Mouse (Mus musculus) lung, embryonic 15.5 days (tissue): ENCODE results near the gene Olfr1167. TPM values are rescaled to one million over a fixed set of nuclear protein-coding genes. Genes with fewer than 3 reads are reported as not detected.
"Not testable (repeated sequence)": the region's sequence is repeated elsewhere in the genome, so short reads cannot be mapped to it uniquely, and the experiment has no call there.

Source experiments
- ATAC-seq: fragments of 200-750 bp; cut with Nextera tagmentation; 2 replicates; pipeline ENCODE4 v1.8.0; 2017; ENCODE audit warnings: moderate number of reproducible peaks, borderline replicate concordance; ENCODE audit not compliant: low FRiP score, low TSS enrichment; ENCODE audit errors: extremely low read depth
- H3K27ac ChIP-seq: fragments of 300-500 bp; sonication (generic); 2 replicates; pipeline ENCODE4 v1.5.1; 2015; ENCODE audit warnings: moderate library complexity, mild to moderate bottlenecking, inconsistent platforms
- H3K27me3 ChIP-seq: fragments of 300-500 bp; sonication (generic); 2 replicates; pipeline ENCODE4 v1.6.1; 2015; ENCODE audit warnings: inconsistent platforms
- H3K36me3 ChIP-seq: fragments of 300-500 bp; sonication (generic); 2 replicates; pipeline ENCODE4 v1.6.1; 2015; ENCODE audit warnings: inconsistent platforms
- H3K4me1 ChIP-seq: fragments of 300-500 bp; sonication (generic); 2 replicates; pipeline ENCODE4 v1.6.1; 2015; ENCODE audit warnings: inconsistent platforms
- H3K4me2 ChIP-seq: fragments of 300-500 bp; sonication (generic); 2 replicates; pipeline ENCODE4 v1.6.1; 2015; ENCODE audit warnings: inconsistent platforms, mild to moderate bottlenecking, moderate library complexity
- H3K4me3 ChIP-seq: fragments of 300-500 bp; sonication (generic); 2 replicates; pipeline ENCODE4 v1.5.1; 2015; ENCODE audit warnings: mild to moderate bottlenecking, inconsistent platforms
- H3K9ac ChIP-seq: fragments of 300-500 bp; sonication (generic); 2 replicates; pipeline ENCODE4 v1.6.1; 2015; ENCODE audit warnings: inconsistent platforms
- H3K9me3 ChIP-seq: fragments of 300-500 bp; sonication (generic); 2 replicates; pipeline ENCODE4 v1.6.1; 2016; ENCODE audit warnings: inconsistent platforms
- WGBS: fragments of 180-500 bp; shearing (Covaris S2); methylation state at CpG from one replicate; pipeline ENCODE4 v1.1.7; 2015; 5-methylcytosine and 5-hydroxymethylcytosine counted together
- polyA plus RNA-seq: library from polyadenylated mRNA; unstranded; fragments of >200 nt; fragmentation: Nextera tagmentation; extraction: Ambion mirVana; gene quantifications from 2 replicates; pipeline ENCODE4 v1.2.1, GENCODE M21; 2015

Olfr1167 gene
- not detected in 2 replicates for polyA plus RNA-seq

DNA sequence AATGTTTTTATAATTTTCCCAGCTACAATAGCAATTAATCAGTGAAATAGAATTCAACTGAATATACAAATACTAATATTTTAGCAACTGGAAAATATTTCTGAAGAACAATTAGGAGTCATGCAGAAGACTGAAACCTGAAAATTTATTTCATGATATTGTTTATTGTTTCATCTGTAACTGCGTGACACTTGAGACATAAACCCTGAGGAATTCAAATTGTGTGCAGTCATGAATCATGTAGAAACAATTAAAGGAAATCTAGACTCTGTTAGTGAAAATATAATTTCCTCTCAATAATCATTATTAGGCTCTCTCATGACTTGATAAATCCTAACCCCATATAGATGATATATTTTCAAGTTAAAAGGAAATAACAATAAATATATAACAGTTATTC, at the start of gene Olfr1167:
Gene Olfr1167, minus strand, starts transcription at position 101 of the 400 bp plus-strand sequence.
- 60% methylated on average over 1 of the region's 1 CpGs for WGBS
- not testable (repeated sequence) for ATAC-seq, H3K27me3 ChIP-seq, H3K4me1 ChIP-seq, H3K4me3 ChIP-seq, H3K4me2 ChIP-seq, H3K27ac ChIP-seq, H3K9ac ChIP-seq, H3K9me3 ChIP-seq, H3K36me3 ChIP-seq

DNA sequence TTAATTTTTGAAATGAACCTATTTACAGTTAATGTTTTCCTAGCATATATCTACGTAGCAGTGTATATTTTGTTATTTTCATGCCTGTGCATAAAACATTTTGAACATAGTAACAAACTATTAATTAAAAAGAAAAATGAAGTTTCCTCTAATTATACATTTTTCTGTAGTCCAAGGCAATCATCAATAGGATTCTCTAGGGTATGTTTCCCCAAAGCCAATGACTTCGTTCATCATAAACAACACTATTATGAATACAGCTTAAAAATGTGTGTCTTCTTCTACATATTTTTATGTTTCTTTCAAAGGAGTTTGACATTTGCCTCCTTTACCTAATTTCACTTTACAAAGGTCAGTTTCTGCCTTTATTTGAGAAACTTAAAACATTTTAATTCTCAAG, 26.6 kb upstream of the Olfr1167 start, which contains the start of gene Olfr1168:
Gene Olfr1168, plus strand, starts transcription at position 301 of the 400 bp plus-strand sequence.
- H3K36me3 ChIP-seq, result no peaks in the 10 kb centered on the region
- no peak within 1 kb of the TSS for H3K4me3 ChIP-seq
- no peaks in the 10 kb centered on the region for H3K27me3 ChIP-seq
- no peaks in the 10 kb centered on the region for H3K9me3 ChIP-seq
- no peak within 1 kb of the TSS for H3K27ac ChIP-seq
- ATAC-seq, result no peak
- no peak within 1 kb of the TSS for H3K4me2 ChIP-seq
- WGBS, result 85% methylated on average over 2 of the region's 2 CpGs
- no peaks in the 10 kb centered on the region for H3K4me1 ChIP-seq
- H3K9ac ChIP-seq, result no peak within 1 kb of the TSS

DNA sequence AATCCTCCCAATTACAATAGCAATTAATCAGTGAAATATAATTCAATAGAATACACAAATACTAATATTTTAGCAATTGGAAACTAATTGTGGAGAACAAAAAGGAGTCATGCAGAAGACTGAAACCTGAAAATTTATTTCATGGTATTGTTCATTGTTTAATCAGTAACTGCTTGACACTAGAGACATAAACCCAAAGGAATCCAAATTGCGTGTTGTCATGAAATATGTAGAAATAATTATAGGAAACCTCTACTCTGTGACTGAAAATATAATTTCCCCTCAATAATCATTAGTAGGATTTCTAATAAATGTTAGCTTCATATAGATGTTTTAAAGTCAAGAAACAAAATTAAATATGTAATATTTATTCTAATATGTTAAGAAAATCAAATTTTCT, 26.8 kb downstream of the Olfr1167 start, which contains the start of gene Olfr1166:
Gene Olfr1166, minus strand, starts transcription at position 101 of the 400 bp plus-strand sequence.
- Histone ChIP-seq H3K36me3 (no peaks in the 10 kb centered on the region), H3K9me3 (no peaks in the 10 kb centered on the region), H3K4me1 (no peaks in the 10 kb centered on the region), H3K9ac (no peak within 1 kb of the TSS), H3K4me2 (no peak within 1 kb of the TSS), H3K27me3 (no peaks in the 10 kb centered on the region), H3K4me3 (no peak within 1 kb of the TSS), H3K27ac (no peak within 1 kb of the TSS)
- ATAC-seq, result no peak
- WGBS, result 92% methylated on average over 1 of the region's 1 CpGs

Other genes starting within 250 kb of the Olfr1167 start
- gene Olfr1155, start 210.1 kb downstream of the Olfr1167 start, polyA plus RNA-seq, result not detected in 2 replicates
- not detected in 2 replicates for gene Olfr1156, start 202.1 kb downstream of the Olfr1167 start, polyA plus RNA-seq
- gene Olfr1157, start 186.9 kb downstream of the Olfr1167 start, polyA plus RNA-seq, result not detected in 2 replicates
- not detected in 2 replicates for gene Olfr74, start 180.5 kb downstream of the Olfr1167 start, polyA plus RNA-seq
- not detected in 2 replicates for gene Olfr1158, start 165.1 kb downstream of the Olfr1167 start, polyA plus RNA-seq
- not detected in 2 replicates for gene Olfr1160, start 146.9 kb downstream of the Olfr1167 start, polyA plus RNA-seq
- not detected in 2 replicates for gene Olfr1161, start 132.4 kb downstream of the Olfr1167 start, polyA plus RNA-seq
- gene Olfr73, start 117.5 kb downstream of the Olfr1167 start, polyA plus RNA-seq, result 0.05 TPM in 1 of 2 replicates, not detected in the other
- gene Olfr1162, start 104.1 kb downstream of the Olfr1167 start, polyA plus RNA-seq, result not detected in 2 replicates
- not detected in 2 replicates for gene Olfr1163, start 83.4 kb downstream of the Olfr1167 start, polyA plus RNA-seq
- not detected in 2 replicates for gene Olfr1164, start 61.2 kb downstream of the Olfr1167 start, polyA plus RNA-seq
- gene Olfr1166, start 26.9 kb downstream of the Olfr1167 start, polyA plus RNA-seq, result not detected in 2 replicates
- not detected in 2 replicates for gene Olfr1168, start 26.7 kb upstream of the Olfr1167 start, polyA plus RNA-seq
- gene Olfr1170, start 73.1 kb upstream of the Olfr1167 start, polyA plus RNA-seq, result not detected in 2 replicates
- gene Olfr1173, start 124.7 kb upstream of the Olfr1167 start, polyA plus RNA-seq, result not detected in 2 replicates
- gene Olfr1174-ps, start 159.9 kb upstream of the Olfr1167 start, polyA plus RNA-seq, result not detected in 2 replicates
- gene Olfr1175-ps, start 172.0 kb upstream of the Olfr1167 start, polyA plus RNA-seq, result not detected in 2 replicates
- not detected in 2 replicates for gene Olfr1176, start 181.5 kb upstream of the Olfr1167 start, polyA plus RNA-seq
- gene Olfr1177-ps, start 191.3 kb upstream of the Olfr1167 start, polyA plus RNA-seq, result not detected in 2 replicates
- gene Olfr1178, start 231.9 kb upstream of the Olfr1167 start, polyA plus RNA-seq, result not detected in 2 replicates